8 mouse cellular contexts compared by ENCODE assay signal in the genomic region with DNA sequence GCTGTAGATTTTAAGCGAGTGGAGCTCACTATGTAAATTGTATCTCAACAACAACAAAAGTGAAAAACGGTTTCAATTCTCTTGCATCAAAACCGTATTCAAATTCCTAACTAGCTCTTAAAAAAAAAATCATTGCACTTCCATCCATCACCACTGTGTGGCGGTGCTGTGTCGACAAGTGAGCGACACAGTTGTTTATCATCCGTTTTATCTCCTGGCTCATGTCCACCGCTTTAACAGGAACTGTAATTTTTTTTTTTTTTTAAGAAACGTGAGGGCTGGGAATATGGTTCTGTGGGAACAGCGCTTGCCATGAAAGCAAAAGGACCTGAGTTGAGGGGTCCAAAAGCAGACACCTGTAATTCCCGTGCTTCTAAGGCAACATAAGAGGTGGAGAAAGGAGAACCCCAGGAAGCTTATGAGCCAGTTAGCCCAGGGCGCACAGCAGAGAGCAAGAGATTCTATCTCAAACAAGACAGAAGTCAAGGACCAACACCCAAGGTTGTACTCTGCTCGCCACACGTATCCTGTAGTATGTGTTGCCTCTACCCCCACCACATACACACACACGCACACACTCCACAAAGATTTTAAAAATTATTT. TPM values are rescaled to one million over a fixed set of nuclear protein-coding genes. Genes with fewer than 3 reads are reported as not detected.
DNase-seq lines count a peak whose midpoint lies in the region; ATAC-seq lines count a peak whose summit lies in the region.

No protein-coding gene starts in this region.

- H3K4me1 ChIP-seq in forebrain, embryonic 14.5 days (ENCODE audit: control insufficient read depth, insufficient read depth, low read length), result no peaks in the 10 kb centered on the region
- no peaks in the 10 kb centered on the region for H3K4me1 ChIP-seq in hindbrain, embryonic 13.5 days (replicated peaks)

- no peak overlapping the region for H3K27ac ChIP-seq in forebrain, embryonic 14.5 days (ENCODE audit: low read depth, low read length)
- H3K27ac ChIP-seq in hindbrain, embryonic 13.5 days, result no peak overlapping the region

- H3K9me3 ChIP-seq in forebrain, embryonic 14.5 days (replicated peaks; ENCODE audit: control insufficient read depth, low read length), result no peaks in the 10 kb centered on the region
- no peaks in the 10 kb centered on the region for H3K9me3 ChIP-seq in hindbrain, embryonic 13.5 days

- no peak overlapping the region; the same call in 1 of the 2 replicates for H3K4me3 ChIP-seq in forebrain, embryonic 14.5 days (ENCODE audit: low read depth, low read length)
- peak overlapping the region; percentile 15; the same call in 1 of the 2 replicates for H3K4me3 ChIP-seq in hindbrain, embryonic 13.5 days

- H3K4me2 ChIP-seq in forebrain, embryonic 14.5 days (ENCODE audit: low read length), result peak overlapping the region; percentile 20; the same call in 1 of the 2 replicates
- H3K4me2 ChIP-seq in hindbrain, embryonic 13.5 days, result peak overlapping the region; percentile 43

- H3K9ac ChIP-seq in forebrain, embryonic 14.5 days (ENCODE audit: low read length), result no peak overlapping the region
- H3K9ac ChIP-seq in hindbrain, embryonic 13.5 days, result no peak overlapping the region; the same call in 1 of the 2 replicates

- peak; percentile 18 for DNase-seq in cerebellum, adult 11 months
- DNase-seq in cerebellum, adult 11-12 months, result no peak
- peak; percentile 39 for DNase-seq in c-Kit-positive CD71-negative TER-119-negative erythroid progenitor cells, embryonic 14.5 days (ENCODE audit: low read depth)
- peak; percentile 90 for DNase-seq in forebrain, embryonic 14.5 days (ENCODE audit: low spot score)
- DNase-seq in layer of hippocampus, postnatal 25 days (ENCODE audit: extremely low spot score in 1 of 2, low spot score in 1 of 2), result peak; percentile 52 to 88
- peak; percentile 55 for DNase-seq in right cerebral cortex, postnatal 25 days

- no peaks in the 10 kb centered on the region for H3K36me3 ChIP-seq in forebrain, embryonic 14.5 days (ENCODE audit: control insufficient read depth, insufficient read depth, low read length)
- H3K36me3 ChIP-seq in hindbrain, embryonic 13.5 days, result no peaks in the 10 kb centered on the region

- ATAC-seq in forebrain, embryonic 14.5 days, result no peak
- no peak for ATAC-seq in hindbrain, embryonic 13.5 days (ENCODE audit: low FRiP score)
- ATAC-seq in megakaryocyte-erythroid progenitor cell, adult 5-6 weeks (replicated peaks; ENCODE audit: low FRiP score, low TSS enrichment, poor library complexity, severe bottlenecking), result peak; percentile 47

- no peaks in the 10 kb centered on the region for H3K27me3 ChIP-seq in forebrain, embryonic 14.5 days (replicated peaks; ENCODE audit: control insufficient read depth, insufficient read depth, low read length)
- peaks cover 11% of the 10 kb centered on the region; the same call in 1 of the 2 replicates for H3K27me3 ChIP-seq in hindbrain, embryonic 13.5 days

- 22% methylated on average over 15 of the region's 15 CpGs for WGBS in forebrain, embryonic 14.5 days
- 25% methylated on average over 15 of the region's 15 CpGs for WGBS in hindbrain, embryonic 13.5 days

RNA-seq across cellular contexts. Expression of gene Aicda, which starts 3.5 kb away (rescaled TPM):
- 0.43 and 0.52 TPM in 2 replicates for polyA plus RNA-seq in forebrain, embryonic 14.5 days (2014; fragmentation: Nextera tagmentation; extraction: Ambion mirVana)
- polyA plus RNA-seq in hindbrain, embryonic 13.5 days (2015; fragmentation: Nextera tagmentation; extraction: Ambion mirVana), result 0.71 and 1.1 TPM in 2 replicates
- not detected for total RNA-seq in layer of hippocampus, postnatal 25 days (2021)
- total RNA-seq in megakaryocyte-erythroid progenitor cell, adult 5-6 weeks (2014; fragmentation: Nextera tagmentation), result not detected in 2 replicates
- not detected in 2 replicates for total RNA-seq in megakaryocyte-erythroid progenitor cell, adult 5-6 weeks (2017)

RNA-seq across cellular contexts. Expression of gene Apobec1, which starts 45.2 kb away (rescaled TPM):
- 3.7 and 4.3 TPM in 2 replicates for polyA plus RNA-seq in forebrain, embryonic 14.5 days (2014; fragmentation: Nextera tagmentation; extraction: Ambion mirVana)
- 1.5 and 2.5 TPM in 2 replicates for polyA plus RNA-seq in hindbrain, embryonic 13.5 days (2015; fragmentation: Nextera tagmentation; extraction: Ambion mirVana)
- 1 to 10 TPM; 1.7 to 2.9 TPM for total RNA-seq in layer of hippocampus, postnatal 25 days (2021)
- total RNA-seq in megakaryocyte-erythroid progenitor cell, adult 5-6 weeks (2014; fragmentation: Nextera tagmentation), result 11.5 and 30.2 TPM in 2 replicates
- total RNA-seq in megakaryocyte-erythroid progenitor cell, adult 5-6 weeks (2017), result 3.1 and 6.2 TPM in 2 replicates

RNA-seq across cellular contexts. Expression of gene Mfap5, which starts 51.4 kb away (rescaled TPM):
- polyA plus RNA-seq in forebrain, embryonic 14.5 days (2014; fragmentation: Nextera tagmentation; extraction: Ambion mirVana), result 1.1 and 1.8 TPM in 2 replicates
- polyA plus RNA-seq in hindbrain, embryonic 13.5 days (2015; fragmentation: Nextera tagmentation; extraction: Ambion mirVana), result 1.7 and 1.9 TPM in 2 replicates
- total RNA-seq in layer of hippocampus, postnatal 25 days (2021), result under 1 TPM in 1 of 2 experiments, not detected in 1; 0.23 TPM
- total RNA-seq in megakaryocyte-erythroid progenitor cell, adult 5-6 weeks (2014; fragmentation: Nextera tagmentation), result not detected in 2 replicates
- not detected in 2 replicates for total RNA-seq in megakaryocyte-erythroid progenitor cell, adult 5-6 weeks (2017)

RNA-seq across cellular contexts. Expression of gene Gdf3, which starts 52.8 kb away (rescaled TPM):
- polyA plus RNA-seq in forebrain, embryonic 14.5 days (2014; fragmentation: Nextera tagmentation; extraction: Ambion mirVana), result not detected in 2 replicates
- polyA plus RNA-seq in hindbrain, embryonic 13.5 days (2015; fragmentation: Nextera tagmentation; extraction: Ambion mirVana), result 0.08 TPM in 1 of 2 replicates, not detected in the other
- total RNA-seq in layer of hippocampus, postnatal 25 days (2021), result not detected
- 14.1 and 24.4 TPM in 2 replicates for total RNA-seq in megakaryocyte-erythroid progenitor cell, adult 5-6 weeks (2014; fragmentation: Nextera tagmentation)
- total RNA-seq in megakaryocyte-erythroid progenitor cell, adult 5-6 weeks (2017), result 9.7 and 15.2 TPM in 2 replicates

RNA-seq across cellular contexts. Expression of gene Rimklb, which starts 58.5 kb away (rescaled TPM):
- polyA plus RNA-seq in forebrain, embryonic 14.5 days (2014; fragmentation: Nextera tagmentation; extraction: Ambion mirVana), result 105 and 108 TPM in 2 replicates
- polyA plus RNA-seq in hindbrain, embryonic 13.5 days (2015; fragmentation: Nextera tagmentation; extraction: Ambion mirVana), result 102 and 103 TPM in 2 replicates
- 10 to 100 TPM; 81.8 to 84.1 TPM for total RNA-seq in layer of hippocampus, postnatal 25 days (2021)
- total RNA-seq in megakaryocyte-erythroid progenitor cell, adult 5-6 weeks (2014; fragmentation: Nextera tagmentation), result not detected in 2 replicates
- not detected in 2 replicates for total RNA-seq in megakaryocyte-erythroid progenitor cell, adult 5-6 weeks (2017)
